Comparison of ENCODE assay signal across 24 mouse cellular contexts in the genomic region with DNA sequence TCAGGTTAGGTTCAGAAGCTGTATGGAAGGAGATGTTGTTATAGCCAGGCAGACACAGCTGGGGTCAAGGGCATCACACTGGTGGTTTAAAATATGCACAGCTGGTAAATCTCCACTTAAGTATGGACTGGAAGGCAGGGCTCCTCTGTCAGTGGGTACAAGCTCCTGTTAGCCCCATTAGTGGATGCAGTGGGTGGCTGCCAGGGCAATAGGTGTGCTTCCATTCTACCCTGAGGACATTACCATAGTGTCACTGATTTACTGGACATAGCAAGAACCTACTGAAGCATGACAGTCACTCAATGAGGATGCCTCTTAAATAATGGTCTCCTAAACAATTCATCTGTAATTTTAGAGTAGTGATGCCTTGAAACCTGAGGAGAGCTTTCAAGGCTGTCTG.
DNase-seq lines count a peak whose midpoint lies in the region; ATAC-seq and TF ChIP-seq lines count a peak whose summit lies in the region.
"Had no signal": no experiment of that assay in that cellular context is flagged by ENCODE, and none has a peak within 500 bp of the region (broad histone marks: within the 10 kb centered on the region; RNA-seq: fewer than 3 reads in every experiment).

No protein-coding gene starts in this region.

- no peak for TF ChIP-seq POLR2A in kidney, adult 2 months (IDR thresholded peaks at IDR 0.05; ENCODE audit: low read depth, low read length)

- no peaks in the 10 kb centered on the region for H3K36me3 ChIP-seq in kidney, adult 2 months (ENCODE audit: control insufficient read depth, insufficient read depth, low read length)
- H3K36me3 ChIP-seq in kidney, embryonic 15.5 days = peaks cover 78% of the 10 kb centered on the region

- peak; percentile 57 for DNase-seq in kidney, adult 2 months
- no peak for DNase-seq in kidney, postnatal 10 days
- DNase-seq in kidney, postnatal 14 days = peak; percentile 39
- no peak for DNase-seq in adipocyte (ENCODE audit: low spot score)
- no peak for DNase-seq in adrenal gland, postnatal 25 days
- no peak for DNase-seq in cerebellum, postnatal 25 days
- DNase-seq: adrenal gland, adult 2 months; adrenal gland, postnatal 14 days; B cell, adult 2 months; cerebellum, adult 11-12 months; cerebellum, adult 8-10 months; gastrocnemius, postnatal 10 days; gastrocnemius, postnatal 36 days; heart, adult 11 months had no signal

- no peak for TF ChIP-seq CTCF in kidney, adult 2 months (conservative IDR thresholded peaks at IDR 0.05; ENCODE audit: insufficient read depth, insufficient read length, low read depth, low read length)

- H3K4me2 ChIP-seq in kidney, embryonic 15.5 days = no peak overlapping the region
- H3K4me2 ChIP-seq: forebrain, embryonic 13.5 days; heart, embryonic 11.5 days; hindbrain, embryonic 12.5 days; hindbrain, embryonic 15.5 days had no signal

- no peaks in the 10 kb centered on the region for H3K27me3 ChIP-seq in kidney, adult 2 months (replicated peaks; ENCODE audit: control insufficient read depth, insufficient read depth, low read length)
- H3K27me3 ChIP-seq in kidney, embryonic 15.5 days = no peaks in the 10 kb centered on the region
- H3K27me3 ChIP-seq: CH12.LX; forebrain, embryonic 13.5 days; hindbrain, embryonic 12.5 days; hindbrain, embryonic 15.5 days; Patski had no signal

- no peak overlapping the region for H3K4me3 ChIP-seq in kidney, adult 2 months (ENCODE audit: insufficient read depth, low read depth, low read length)
- no peak overlapping the region for H3K4me3 ChIP-seq in kidney, embryonic 15.5 days (replicated peaks)
- H3K4me3 ChIP-seq: forebrain, embryonic 10.5 days; forebrain, embryonic 13.5 days; hindbrain, embryonic 12.5 days; hindbrain, embryonic 15.5 days had no signal

- H3K4me1 ChIP-seq in kidney, adult 2 months (ENCODE audit: control insufficient read depth, insufficient read depth, low read length) = peaks cover 17% of the 10 kb centered on the region
- H3K4me1 ChIP-seq in kidney, embryonic 15.5 days = peaks cover 11% of the 10 kb centered on the region; the same call in 1 of the 2 replicates
- H3K4me1 ChIP-seq: forebrain, embryonic 10.5 days; forebrain, embryonic 13.5 days; hindbrain, embryonic 15.5 days had no signal

- ATAC-seq in kidney, embryonic 15.5 days (replicated peaks; ENCODE audit: low FRiP score) = peak; percentile 52; the same call in 1 of the 2 replicates
- ATAC-seq: forebrain, embryonic 13.5 days; forebrain, embryonic 16.5 days; Patski had no signal

- no peaks in the 10 kb centered on the region for H3K9me3 ChIP-seq in kidney, embryonic 15.5 days (replicated peaks)
- H3K9me3 ChIP-seq: forebrain, embryonic 10.5 days; forebrain, embryonic 13.5 days; G1E; hindbrain, embryonic 12.5 days; hindbrain, embryonic 15.5 days had no signal

- no peak overlapping the region for H3K9ac ChIP-seq in kidney, embryonic 15.5 days
- H3K9ac ChIP-seq: forebrain, embryonic 13.5 days; hindbrain, embryonic 12.5 days; hindbrain, embryonic 15.5 days had no signal

- no peak overlapping the region for H3K27ac ChIP-seq in kidney, adult 2 months (ENCODE audit: insufficient read depth, low read depth, low read length)
- H3K27ac ChIP-seq in kidney, embryonic 15.5 days = no peak overlapping the region
- H3K27ac ChIP-seq: forebrain, embryonic 10.5 days; forebrain, embryonic 13.5 days; hindbrain, embryonic 12.5 days; hindbrain, embryonic 15.5 days had no signal

Comparison
In these comparisons a context has a peak if more than half of its experiments do, and no peak if none do; other contexts are left out.
1. DNase-seq: peak in kidney, adult 2 months (single experiment) and kidney, postnatal 14 days (single experiment); none in kidney, postnatal 10 days (single experiment), adipocyte (single experiment), adrenal gland, postnatal 25 days (single experiment) and cerebellum, postnatal 25 days (0 of 2).